Mouse (Mus musculus): ENCODE results near the gene Itga3. TPM values are rescaled to one million over a fixed set of nuclear protein-coding genes. Genes with fewer than 3 reads are reported as not detected.

Itga3 gene
- polyA plus RNA-seq, 1 experiment from 2014 or later, result 26.1 TPM

GRCm38 (mm10) chr11:95082896-95083295 is 6.3 kb upstream of the Itga3 start:
- Histone ChIP-seq H3K36me3 (ENCODE audit: insufficient read depth, low read length) (no peaks in the 10 kb centered on the region), H3K9ac (ENCODE audit: low read depth, low read length) (no peak overlapping the region), H3K27me3 (ENCODE audit: insufficient read depth, low read length) (no peaks in the 10 kb centered on the region), H3K4me3 (replicated peaks; ENCODE audit: low read depth, low read length) (no peak overlapping the region), H3K9me3 (replicated peaks; ENCODE audit: low read length) (no peaks in the 10 kb centered on the region), H3K27ac (no peak overlapping the region), H3K4me1 (replicated peaks; ENCODE audit: insufficient read depth, low read length) (peaks cover 38% of the 10 kb centered on the region), H3K4me2 (ENCODE audit: low read length) (no peak overlapping the region)
- ATAC-seq (replicated peaks; ENCODE audit: low FRiP score, low read depth) (no peak), DNase-seq (ENCODE audit: low spot score) (no peak)
- TF ChIP-seq CTCF (IDR thresholded peaks at IDR 0.05; ENCODE audit: low read depth), result no peak
- WGBS, result 74% methylated on average over 7 of the region's 7 CpGs

DNA sequence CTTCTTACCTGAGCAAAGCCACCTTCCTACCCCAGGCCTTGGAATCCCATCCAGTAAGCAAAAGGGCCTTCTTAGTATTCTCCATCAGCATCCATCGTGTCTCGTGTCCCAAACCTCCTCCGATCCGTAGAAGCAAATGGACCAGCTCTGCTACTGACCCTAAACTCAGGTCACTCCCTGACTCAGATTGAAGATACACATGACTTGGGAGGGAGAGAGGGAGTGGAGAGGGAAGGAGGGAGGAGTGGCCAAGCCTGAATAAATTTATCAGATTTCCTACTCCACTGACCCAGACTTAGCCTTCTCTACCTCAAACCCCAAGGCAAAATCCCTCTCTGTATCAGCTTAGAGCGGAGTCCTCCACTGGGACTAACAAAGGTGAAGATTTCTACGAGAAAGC is 4.2 kb upstream of the Itga3 start:
- WGBS, result 32% methylated on average over 6 of the region's 6 CpGs
- H3K36me3 ChIP-seq (ENCODE audit: insufficient read depth, low read length), result no peaks in the 10 kb centered on the region
- no peaks in the 10 kb centered on the region for H3K27me3 ChIP-seq (ENCODE audit: insufficient read depth, low read length)
- no peak overlapping the region for H3K4me3 ChIP-seq (replicated peaks; ENCODE audit: low read depth, low read length)
- no peak for ATAC-seq (replicated peaks; ENCODE audit: low FRiP score, low read depth)
- no peak for TF ChIP-seq CTCF (IDR thresholded peaks at IDR 0.05; ENCODE audit: low read depth)
- DNase-seq (ENCODE audit: low spot score), result peak; percentile 64
- H3K27ac ChIP-seq, result 0 out of 2 replicates have a peak overlapping the region, but pooled peaks have one; percentile 5
- no peaks in the 10 kb centered on the region for H3K9me3 ChIP-seq (replicated peaks; ENCODE audit: low read length)
- H3K4me2 ChIP-seq (ENCODE audit: low read length), result no peak overlapping the region
- no peak overlapping the region for H3K9ac ChIP-seq (ENCODE audit: low read depth, low read length)
- H3K4me1 ChIP-seq (replicated peaks; ENCODE audit: insufficient read depth, low read length), result peaks cover 34% of the 10 kb centered on the region

GRCm38 (mm10) chr11:95079256-95079875 is 2.8 kb upstream of the Itga3 start:
- Histone ChIP-seq H3K9me3 (replicated peaks; ENCODE audit: low read length) (no peaks in the 10 kb centered on the region), H3K36me3 (ENCODE audit: insufficient read depth, low read length) (no peaks in the 10 kb centered on the region), H3K4me3 (replicated peaks; ENCODE audit: low read depth, low read length) (no peak overlapping the region), H3K27ac (peak overlapping the region; percentile 32; the same call in 1 of the 2 replicates), H3K4me2 (ENCODE audit: low read length) (no peak overlapping the region), H3K27me3 (ENCODE audit: insufficient read depth, low read length) (no peaks in the 10 kb centered on the region), H3K4me1 (replicated peaks; ENCODE audit: insufficient read depth, low read length) (peaks cover 43% of the 10 kb centered on the region), H3K9ac (ENCODE audit: low read depth, low read length) (no peak overlapping the region)
- no peak for TF ChIP-seq CTCF (IDR thresholded peaks at IDR 0.05; ENCODE audit: low read depth)
- WGBS, result 60% methylated on average over 6 of the region's 6 CpGs
- DNase-seq (ENCODE audit: low spot score) (no peak), ATAC-seq (replicated peaks; ENCODE audit: low FRiP score, low read depth) (no peak)

DNA sequence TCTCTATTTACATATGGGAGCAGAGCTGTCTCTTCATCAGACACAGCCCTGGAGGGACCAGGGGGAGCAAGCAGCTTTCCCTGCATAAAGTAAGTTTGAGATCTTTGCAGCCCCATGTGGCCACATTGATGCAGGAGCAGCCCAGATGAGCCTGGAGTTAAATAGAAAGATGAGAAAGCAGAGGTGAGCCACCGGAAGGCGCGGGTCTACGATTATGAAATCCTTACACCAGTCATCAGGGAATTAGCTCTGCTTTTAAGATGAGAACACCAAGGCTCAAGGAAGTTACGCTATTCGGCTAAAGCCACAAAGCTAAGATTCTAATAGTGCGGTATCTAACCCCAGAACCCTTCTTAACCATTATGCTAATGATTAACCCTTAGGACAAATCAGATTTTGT is 1.4 kb upstream of the Itga3 start:
- Histone ChIP-seq H3K27me3 (ENCODE audit: insufficient read depth, low read length) (no peaks in the 10 kb centered on the region), H3K9me3 (replicated peaks; ENCODE audit: low read length) (no peaks in the 10 kb centered on the region), H3K9ac (ENCODE audit: low read depth, low read length) (no peak overlapping the region), H3K4me1 (replicated peaks; ENCODE audit: insufficient read depth, low read length) (peaks cover 51% of the 10 kb centered on the region), H3K36me3 (ENCODE audit: insufficient read depth, low read length) (no peaks in the 10 kb centered on the region), H3K4me2 (ENCODE audit: low read length) (peak overlapping the region; percentile 89; the same call in 1 of the 2 replicates), H3K4me3 (replicated peaks; ENCODE audit: low read depth, low read length) (no peak overlapping the region), H3K27ac (no peak overlapping the region)
- DNase-seq (ENCODE audit: low spot score), result no peak
- whole genome bisulfite sequencing, result 47% methylated on average over 7 of the region's 7 CpGs
- no peak for TF ChIP-seq CTCF (IDR thresholded peaks at IDR 0.05; ENCODE audit: low read depth)
- ATAC-seq (replicated peaks; ENCODE audit: low FRiP score, low read depth), result no peak

DNA sequence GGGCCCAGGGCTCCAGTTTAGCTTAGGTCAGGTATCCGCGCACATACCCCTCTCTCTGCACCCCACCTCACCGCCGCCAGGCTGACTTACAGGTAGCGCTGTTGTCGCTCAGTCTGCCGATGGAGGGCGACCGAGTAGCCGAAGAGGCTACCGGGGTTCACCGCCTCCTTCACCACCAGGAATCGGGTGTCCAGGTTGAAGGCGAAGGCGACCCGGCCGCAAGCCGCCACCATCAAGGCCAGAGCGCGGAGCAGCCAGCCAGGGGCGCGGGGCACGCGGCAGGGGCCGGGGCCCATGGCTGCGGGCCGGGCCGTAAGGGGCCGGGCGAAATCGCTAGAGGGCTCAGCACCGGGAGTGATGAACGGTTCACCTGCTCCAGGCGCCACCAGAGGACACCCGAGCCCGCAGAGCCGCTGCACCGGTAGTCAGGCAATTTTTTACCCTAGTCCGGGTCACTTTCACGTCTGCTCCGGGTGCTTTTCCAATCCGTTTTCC is 513 bp downstream of the Itga3 start:
- ATAC-seq (replicated peaks; ENCODE audit: low FRiP score, low read depth) (peak; percentile 58), DNase-seq (ENCODE audit: low spot score) (peak; percentile 68)
- under 1% methylated on average over 42 of the region's 42 CpGs for WGBS
- Histone ChIP-seq H3K27ac (peak overlapping the region; percentile 91), H3K27me3 (ENCODE audit: insufficient read depth, low read length) (no peaks in the 10 kb centered on the region), H3K36me3 (ENCODE audit: insufficient read depth, low read length) (no peaks in the 10 kb centered on the region), H3K4me2 (ENCODE audit: low read length) (peak overlapping the region; percentile 89), H3K9me3 (replicated peaks; ENCODE audit: low read length) (no peaks in the 10 kb centered on the region), H3K4me3 (replicated peaks; ENCODE audit: low read depth, low read length) (peak overlapping the region; percentile 66), H3K4me1 (replicated peaks; ENCODE audit: insufficient read depth, low read length) (peaks cover 65% of the 10 kb centered on the region), H3K9ac (ENCODE audit: low read depth, low read length) (peak overlapping the region; percentile 77)
- TF ChIP-seq CTCF (IDR thresholded peaks at IDR 0.05; ENCODE audit: low read depth), result peak; percentile 38; the same call in 1 of the 2 replicates

- Histone ChIP-seq H3K4me1 (replicated peaks; ENCODE audit: insufficient read depth, low read length) (peaks cover 65% of the 10 kb centered on the region), H3K9me3 (replicated peaks; ENCODE audit: low read length) (no peaks in the 10 kb centered on the region), H3K27me3 (ENCODE audit: insufficient read depth, low read length) (no peaks in the 10 kb centered on the region), H3K4me2 (ENCODE audit: low read length) (peak overlapping the region; percentile 89), H3K4me3 (replicated peaks; ENCODE audit: low read depth, low read length) (peak overlapping the region; percentile 66), H3K27ac (peak overlapping the region; percentile 91), H3K9ac (ENCODE audit: low read depth, low read length) (peak overlapping the region; percentile 77), H3K36me3 (ENCODE audit: insufficient read depth, low read length) (no peaks in the 10 kb centered on the region)
- DNase-seq (ENCODE audit: low spot score) (peak; percentile 81), ATAC-seq (replicated peaks; ENCODE audit: low FRiP score, low read depth) (peak; percentile 23; the same call in 1 of the 2 replicates)
- peak; percentile 51; the same call in 1 of the 2 replicates for TF ChIP-seq CTCF (IDR thresholded peaks at IDR 0.05; ENCODE audit: low read depth)
- WGBS, result 6% methylated on average over 19 of the region's 19 CpGs
These were observed 1.2 kb downstream of the Itga3 start for GRCm38 (mm10) chr11:95075197-95076040.
